ENCODE assay signal across 8 mouse cellular contexts in genomic region chr11:49727877-49728276, GRCm38 (mm10). TPM values are rescaled to one million over a fixed set of nuclear protein-coding genes. Genes with fewer than 3 reads are reported as not detected.
A peak's percentile ranks its signal among the peaks of the same experiment; 100 is the strongest.
DNase-seq lines count a peak whose midpoint lies in the region; ATAC-seq lines count a peak whose summit lies in the region.

No protein-coding gene starts in this region.

- DNase-seq in cerebellum, adult 11 months = peak; percentile 43
- DNase-seq in R1 (ENCODE audit: low read depth, low spot score) = peak; percentile 64
- peak; percentile 30 to 55 for DNase-seq in gastrocnemius, postnatal 4 days (ENCODE audit: low spot score in 2 of 2)
- DNase-seq in layer of hippocampus, adult 8-10 months (ENCODE audit: low spot score in 2 of 2) = peak; percentile 32 to 62
- peak; percentile 74 for DNase-seq in lung, postnatal 10 days
- peak; percentile 51 for DNase-seq in right cerebral cortex, postnatal 14 days

- ATAC-seq in cerebellum, adult (ENCODE audit: insufficient number of reproducible peaks, low FRiP score, low TSS enrichment) = no peak
- ATAC-seq in common myeloid progenitor, adult 5-6 weeks (replicated peaks; ENCODE audit: low read depth, poor library complexity, severe bottlenecking) = peak; percentile 91

RNA-seq across cellular contexts. Expression of gene Cnot6, which starts 15.4 kb away (rescaled TPM):
- 96.7 and 119 TPM in 2 replicates for total RNA-seq in common myeloid progenitor, adult 5-6 weeks (2017)
- 10 to 100 TPM; 58.3 to 63.2 TPM for total RNA-seq in gastrocnemius, postnatal 4 days (2021)
- total RNA-seq in layer of hippocampus, adult 8-10 months (2022) = 10 to 100 TPM; 39.8 to 53.9 (median 46.8) TPM
